Mouse (Mus musculus) spleen, adult 2 months (tissue): ENCODE data around the gene Hrh3.

Experiments
- CTCF ChIP-seq: fragments of 200-500 bp; IDR thresholded peaks from 2 replicates; pipeline ENCODE4 v1.5.1; 2011; ENCODE audit warnings: mild to moderate bottlenecking, inconsistent platforms; ENCODE audit not compliant: insufficient read depth, insufficient read length, insufficient replicate concordance; ENCODE audit errors: extremely low read depth
- POLR2A ChIP-seq: fragments of 200-500 bp; IDR thresholded peaks from 2 replicates; pipeline ENCODE4 v1.6.1; 2011; ENCODE audit warnings: low read depth, low read length, inconsistent platforms

DNA sequence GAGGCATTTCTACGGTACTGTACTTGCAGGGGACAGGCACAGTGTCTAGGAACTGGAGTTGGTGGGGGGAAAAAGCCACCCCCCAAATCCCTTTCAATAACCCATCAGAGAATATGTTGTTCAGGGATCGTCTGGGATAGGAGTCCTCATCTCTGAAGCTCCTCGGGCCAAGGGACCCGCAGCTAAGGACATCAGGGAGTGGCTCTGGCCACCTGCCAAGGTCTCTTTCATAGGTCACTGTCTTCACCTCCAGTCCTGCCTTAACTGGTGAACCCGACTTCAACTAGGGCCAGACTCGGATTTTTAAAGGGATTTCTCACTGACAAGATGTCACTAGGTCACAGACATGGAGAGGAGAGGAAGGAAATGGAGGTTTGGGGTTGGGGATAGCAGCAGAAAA, 4.0 kb upstream of the Hrh3 start:
- TF ChIP-seq POLR2A (no peak), CTCF (no peak)
